Mouse (Mus musculus): ENCODE measurements around the gene Prkcg.

The Prkcg gene

GRCm38 (mm10) chr7:3317704-3318103 lies 28.7 kb downstream of the Prkcg start:
- in situ Hi-C loops (cut with MseI, MboI) = no loop called here

DNA sequence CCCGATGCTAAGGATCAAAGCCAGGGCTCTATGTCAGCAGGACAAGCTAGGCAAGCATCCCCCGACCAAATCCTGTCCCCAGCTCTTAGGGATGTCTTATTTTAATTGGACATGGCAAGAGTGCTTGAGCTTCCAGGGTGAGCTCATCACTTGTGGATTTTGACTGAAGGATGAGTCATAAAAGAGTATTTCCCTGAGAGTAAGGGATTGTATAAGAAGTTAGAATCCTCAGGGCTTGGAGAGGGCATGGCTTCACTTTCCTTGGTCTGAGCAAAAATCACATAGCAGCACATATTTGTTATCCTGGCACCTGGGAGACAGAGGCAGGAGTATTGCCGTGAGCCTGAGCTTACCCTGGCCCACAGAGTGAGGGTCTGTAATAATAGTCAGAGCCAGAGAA lies 31.9 kb downstream of the Prkcg start:
- in situ Hi-C loops (cut with MseI, MboI) = no loop called here

GRCm38 (mm10) chr7:3323826-3324225 lies 34.8 kb downstream of the Prkcg start:
- in situ Hi-C loops (cut with MseI, MboI) = no loop called here

GRCm38 (mm10) chr7:3327961-3328360 lies 39.0 kb downstream of the Prkcg start:
- in situ Hi-C loops (cut with MseI, MboI) = no loop called here

DNA sequence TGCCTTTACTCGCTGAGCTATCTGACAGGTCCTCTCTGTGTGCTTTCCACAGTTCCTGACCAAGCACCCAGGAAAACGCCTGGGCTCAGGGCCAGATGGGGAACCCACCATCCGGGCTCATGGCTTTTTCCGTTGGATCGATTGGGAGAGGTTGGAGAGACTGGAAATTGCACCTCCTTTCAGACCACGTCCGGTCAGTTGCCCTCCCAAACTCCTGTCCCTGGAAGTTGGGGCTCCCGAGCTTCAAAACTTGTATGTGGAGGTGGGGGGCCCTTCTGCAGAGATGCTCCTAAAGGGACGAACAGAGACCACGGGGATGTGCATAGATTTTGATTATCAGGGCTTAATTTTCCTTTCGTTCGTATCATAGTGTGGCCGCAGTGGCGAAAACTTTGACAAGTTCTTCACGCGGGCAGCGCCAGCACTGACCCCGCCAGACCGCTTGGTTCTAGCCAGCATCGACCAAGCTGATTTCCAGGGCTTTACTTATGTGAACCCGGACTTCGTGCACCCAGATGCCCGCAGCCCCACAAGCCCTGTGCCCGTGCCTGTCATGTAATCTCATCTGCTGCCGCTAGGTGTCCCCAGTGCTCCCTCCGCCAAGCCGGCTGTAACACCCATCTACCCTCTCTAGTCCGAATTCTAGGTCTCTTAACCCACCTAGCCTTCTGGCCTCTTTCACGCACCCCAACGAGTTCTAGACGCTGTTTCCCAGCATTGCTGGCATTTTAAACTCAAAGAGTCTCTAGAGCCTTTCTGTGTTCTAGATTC lies 41.0 kb downstream of the Prkcg start:
- in situ Hi-C loops (cut with MseI, MboI) = no loop called here

DNA sequence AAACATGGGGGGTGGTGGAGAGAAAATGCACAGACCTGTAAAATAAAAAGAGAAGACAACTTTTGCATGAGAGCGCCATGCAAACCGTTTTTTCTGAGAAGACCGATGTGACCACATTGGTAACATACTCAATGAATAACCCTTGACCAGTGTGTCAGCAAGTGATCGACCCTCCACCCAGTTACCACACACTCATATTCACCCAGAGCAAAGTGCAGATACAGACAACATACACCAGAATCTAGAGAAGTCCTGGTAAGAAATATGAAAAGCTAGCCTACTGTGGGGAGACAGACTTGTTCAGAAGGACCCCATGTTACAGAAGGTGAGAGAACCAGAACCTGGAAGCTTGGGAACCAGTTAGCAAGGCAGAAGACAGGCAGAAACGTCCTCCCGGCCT lies 42.2 kb downstream of the Prkcg start:
- in situ Hi-C loops (cut with MseI, MboI) = no loop called here

DNA sequence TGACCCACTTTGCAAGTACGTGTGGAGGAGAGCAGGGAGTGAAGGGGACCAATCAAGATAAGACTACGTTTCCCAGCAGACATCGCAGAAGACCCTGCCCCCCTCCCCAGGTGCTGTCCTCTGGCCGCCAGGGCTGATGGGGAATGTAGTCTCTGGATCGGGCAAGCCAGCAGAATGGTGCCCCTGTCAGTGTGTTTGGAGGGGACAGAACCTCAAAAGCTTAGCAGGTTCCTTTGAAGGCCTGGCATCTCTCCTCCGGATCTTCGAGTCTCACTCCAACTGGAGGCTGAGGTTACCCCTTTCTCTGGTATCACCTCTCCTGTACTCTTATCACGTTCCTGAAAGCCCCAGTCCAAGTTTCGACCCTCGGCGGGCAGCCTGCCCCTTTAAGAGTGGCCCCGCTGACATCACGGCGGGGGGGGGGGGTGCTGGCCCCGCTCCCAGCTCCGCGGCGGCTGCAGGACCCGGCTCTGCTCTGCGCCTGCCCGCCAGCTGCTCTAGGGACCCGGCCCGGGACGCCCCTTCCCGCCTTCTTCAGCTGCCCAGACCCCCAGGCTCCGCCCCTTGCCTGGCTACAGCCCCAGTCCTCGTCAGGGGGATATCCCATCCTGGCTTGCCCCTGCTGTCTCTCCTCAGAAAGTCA lies 42.7 kb downstream of the Prkcg start:
- in situ Hi-C loops (cut with MseI, MboI) = no loop called here

GRCm38 (mm10) chr7:3332224-3332615 lies 43.2 kb downstream of the Prkcg start:
- in situ Hi-C loops (cut with MseI, MboI) = no loop called here

DNA sequence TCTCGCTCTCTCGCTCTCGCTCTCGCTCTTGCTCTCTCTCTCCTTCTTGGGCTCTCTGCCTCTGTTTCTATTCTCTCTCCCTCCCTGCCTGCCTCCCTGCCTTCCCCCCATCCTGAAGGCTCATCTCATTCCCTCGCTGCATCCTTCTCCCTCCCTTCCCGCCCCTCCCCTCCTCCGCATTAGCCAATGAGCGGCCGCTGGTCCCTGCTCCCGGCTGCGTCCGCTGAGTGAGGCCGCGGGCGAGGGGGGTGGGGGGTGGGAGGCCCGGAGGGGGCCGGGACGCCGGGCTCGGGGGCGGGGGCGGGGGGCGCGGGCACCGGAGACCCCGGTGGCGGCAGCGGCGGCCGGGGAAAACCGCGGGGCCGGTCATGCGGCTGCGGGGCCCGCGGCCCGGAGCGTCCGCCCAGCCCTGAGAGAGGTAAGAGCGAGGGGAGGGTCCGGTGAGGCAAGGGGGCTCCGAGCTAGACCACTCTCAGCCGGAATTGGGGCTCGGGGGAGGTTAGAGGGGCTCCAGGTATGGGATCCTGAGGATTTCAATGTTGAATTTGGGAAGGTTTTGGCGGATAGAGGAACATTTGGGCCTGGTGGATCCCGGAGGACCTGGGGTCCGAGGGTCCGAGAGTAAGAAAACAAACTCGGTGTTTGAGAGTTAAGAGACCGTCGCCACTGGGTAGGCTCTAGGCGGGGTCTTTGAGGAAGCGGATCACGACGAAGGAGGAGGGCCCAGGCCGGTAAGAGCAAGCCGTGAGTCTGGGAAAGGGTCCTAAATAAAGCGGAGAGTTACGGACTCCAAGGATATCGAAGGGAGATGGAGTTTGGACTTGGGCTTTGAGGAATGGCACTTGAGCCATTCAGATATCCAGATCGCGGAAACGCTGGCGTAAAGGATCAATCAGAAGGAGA lies 43.9 kb downstream of the Prkcg start, which contains the start of gene Cacng7:
Gene Cacng7 (plus strand): TSS at position 337 of the 903 bp plus-strand sequence.
- in situ Hi-C loops (cut with MseI, MboI) = no loop called here

DNA sequence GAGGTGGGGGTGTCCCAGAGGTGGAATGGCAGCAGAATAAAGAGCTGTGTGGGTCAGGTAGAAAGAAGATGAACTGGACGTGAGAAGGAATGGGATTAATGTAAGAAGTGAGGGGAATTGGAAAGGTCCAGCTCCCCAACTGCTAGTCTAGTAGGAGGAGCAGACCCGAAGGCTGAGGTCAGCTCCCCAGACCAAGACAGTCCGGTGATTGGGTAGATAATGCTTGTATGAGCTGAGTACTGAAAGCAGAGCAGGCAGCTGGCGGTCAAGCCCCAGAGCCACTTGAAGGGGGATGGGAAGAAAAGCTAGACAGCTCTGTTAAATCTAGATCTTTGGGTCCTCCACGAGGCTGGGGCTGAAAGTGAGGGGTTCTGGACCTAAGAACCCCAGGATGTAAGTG lies 44.6 kb downstream of the Prkcg start:
- in situ Hi-C loops (cut with MseI, MboI) = no loop called here

DNA sequence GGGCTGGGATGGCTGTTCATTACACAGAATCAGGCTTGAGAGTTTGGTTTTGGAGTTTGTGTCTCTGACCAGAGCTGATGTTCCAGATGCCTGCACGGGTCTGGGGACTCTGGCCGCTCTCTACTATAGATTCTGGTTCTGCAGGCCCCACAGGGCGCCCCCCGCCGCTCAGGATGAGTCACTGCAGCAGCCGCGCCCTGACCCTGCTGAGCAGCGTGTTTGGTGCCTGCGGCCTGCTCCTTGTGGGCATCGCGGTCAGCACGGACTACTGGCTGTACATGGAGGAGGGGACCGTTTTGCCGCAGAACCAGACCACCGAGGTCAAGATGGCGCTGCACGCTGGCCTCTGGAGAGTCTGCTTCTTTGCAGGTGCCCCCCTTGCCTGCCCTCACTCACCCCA lies 47.4 kb downstream of the Prkcg start:
- in situ Hi-C loops (cut with MseI, MboI) = no loop called here

- in situ Hi-C loops (cut with MseI, MboI) = no loop called here
These were observed 49.4 kb downstream of the Prkcg start for GRCm38 (mm10) chr7:3338286-3338935.

GRCm38 (mm10) chr7:3339010-3339409 lies 50.0 kb downstream of the Prkcg start:
- in situ Hi-C loops (cut with MseI, MboI) = no loop called here

DNA sequence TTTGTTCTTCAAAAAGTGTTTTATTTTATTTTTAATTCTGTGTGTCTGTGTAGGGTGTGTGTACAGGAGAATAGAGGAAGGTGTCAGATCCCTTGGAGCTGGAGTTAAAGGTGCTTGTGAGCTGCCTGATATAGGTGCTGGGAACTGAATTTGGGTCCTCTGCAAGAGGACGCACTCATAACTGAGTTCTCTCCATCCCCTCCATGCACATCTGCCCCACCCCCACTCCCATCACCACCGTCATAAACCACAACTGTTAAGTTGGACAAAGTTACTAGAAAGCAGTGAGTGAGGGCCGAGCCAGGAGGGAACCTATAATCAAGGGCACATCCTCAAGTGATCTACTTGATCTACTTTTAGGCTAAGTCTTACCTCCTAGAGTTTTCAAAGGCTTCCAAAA lies 54.9 kb downstream of the Prkcg start:
- in situ Hi-C loops (cut with MseI, MboI) = no loop called here

DNA sequence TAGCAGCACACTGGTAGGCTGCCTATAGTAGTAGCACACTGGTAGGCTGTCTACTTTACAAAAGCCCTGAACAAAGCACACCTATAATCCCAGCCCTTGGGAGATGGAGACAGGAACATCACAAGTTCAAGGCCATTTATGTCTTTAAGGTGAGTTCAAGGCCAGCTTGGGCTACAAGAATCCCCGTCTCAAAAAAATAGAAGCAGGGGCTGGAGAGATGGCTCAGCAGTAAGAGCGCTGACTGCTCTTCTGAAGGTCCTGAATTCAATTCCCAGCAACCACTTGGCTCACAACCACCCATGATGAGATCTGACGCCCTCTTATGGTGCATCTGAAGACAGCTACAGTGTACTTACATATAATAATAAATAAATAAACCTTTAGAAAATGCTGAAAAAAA lies 56.3 kb downstream of the Prkcg start:
- in situ Hi-C loops (cut with MseI, MboI) = no loop called here

DNA sequence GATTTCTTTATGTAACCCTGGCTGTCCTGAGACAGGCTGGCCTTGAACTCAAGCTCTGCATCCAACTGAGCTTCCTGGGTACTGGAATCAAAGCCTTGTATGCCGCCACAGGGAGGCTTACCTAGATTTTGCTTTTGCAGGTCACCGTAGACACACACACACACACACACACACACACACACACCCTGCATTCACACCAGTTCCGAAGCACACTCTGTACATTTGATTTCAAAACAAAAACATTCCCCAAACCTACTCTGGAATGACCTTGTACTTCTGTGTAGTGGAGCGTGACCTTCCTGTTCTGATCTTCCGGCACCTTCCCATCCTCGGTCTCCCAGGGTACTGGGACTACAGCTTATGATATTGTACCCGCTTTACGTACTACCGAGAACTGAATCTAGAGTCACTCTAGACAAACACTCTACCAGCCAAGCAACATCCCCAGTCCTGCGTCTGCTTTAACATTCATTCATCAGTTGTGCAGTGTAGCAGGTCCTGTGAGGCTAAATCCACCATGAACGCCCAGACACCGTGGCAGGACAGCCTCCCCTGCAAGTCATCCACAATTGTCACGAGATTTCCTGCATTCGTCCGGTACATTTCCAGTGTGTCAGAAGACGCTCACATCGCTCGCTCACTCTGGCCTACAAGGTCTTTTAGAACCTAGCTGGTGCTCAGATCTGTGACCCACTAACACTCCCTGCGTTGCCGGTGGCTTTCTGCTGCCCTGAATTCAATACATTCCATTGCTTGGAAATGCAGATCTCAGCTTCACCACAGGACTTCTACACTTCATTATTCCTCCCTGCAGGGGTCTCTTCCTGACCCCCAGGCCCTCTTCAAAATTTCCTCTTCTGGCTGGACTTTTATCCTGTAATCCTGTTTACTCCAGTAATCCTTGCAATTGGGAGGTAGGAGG lies 58.6 kb downstream of the Prkcg start:
- in situ Hi-C loops (cut with MseI, MboI) = no loop called here

GRCm38 (mm10) chr7:3348326-3348725 lies 59.3 kb downstream of the Prkcg start:
- in situ Hi-C loops (cut with MseI, MboI) = no loop called here

DNA sequence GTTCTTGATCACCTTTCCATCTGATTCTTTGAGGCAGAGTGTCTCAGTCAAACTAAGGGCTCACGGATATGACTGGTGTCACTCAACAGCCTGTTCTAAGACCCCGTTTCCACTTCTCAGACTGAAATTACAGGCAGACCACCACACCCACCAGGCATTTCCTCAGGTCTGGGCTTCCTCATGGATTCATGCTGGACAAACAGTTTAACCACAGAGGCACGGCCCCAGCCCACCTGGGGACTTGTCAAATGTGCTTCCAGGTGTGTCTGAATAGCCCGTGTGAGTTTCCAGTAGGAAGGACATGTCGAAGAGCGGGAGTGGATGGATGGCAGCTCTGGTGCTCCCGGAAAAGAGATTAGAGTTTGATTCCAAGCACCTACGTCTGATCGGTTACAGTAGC lies 60.8 kb downstream of the Prkcg start:
- in situ Hi-C loops (cut with MseI, MboI) = no loop called here

DNA sequence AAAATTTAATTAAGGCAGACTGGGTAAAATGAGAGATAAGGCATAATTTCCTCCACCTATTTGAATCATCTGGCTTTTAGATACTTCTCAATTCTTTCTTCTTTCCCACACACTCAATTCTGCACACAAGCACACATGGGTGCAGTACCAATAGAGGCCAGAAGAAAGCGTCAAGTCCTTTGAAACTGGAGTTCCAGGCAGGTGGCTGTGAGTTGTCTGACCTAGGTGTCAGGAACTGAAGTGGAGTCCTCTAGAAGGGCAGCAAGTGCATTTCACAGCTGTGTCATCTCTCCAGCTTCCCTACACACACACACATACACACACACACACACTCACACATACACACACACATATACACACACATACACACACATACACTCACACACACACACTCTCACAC lies 62.6 kb downstream of the Prkcg start:
- in situ Hi-C loops (cut with MseI, MboI) = no loop called here

- in situ Hi-C loops (cut with MseI, MboI) = no loop called here
These were observed 65.9 kb downstream of the Prkcg start for GRCm38 (mm10) chr7:3354850-3355249.

- in situ Hi-C loops (cut with MseI, MboI) = no loop called here
These were observed 71.7 kb downstream of the Prkcg start for GRCm38 (mm10) chr7:3360678-3361077.
